Mouse (Mus musculus) neural tube, embryonic 14.5 days (tissue): ENCODE results near the gene Cul4a. TPM values are rescaled to one million over a fixed set of nuclear protein-coding genes. Genes with fewer than 3 reads are reported as not detected.

Experiments used
- ATAC-seq: fragments of 200-750 bp; cut with Nextera tagmentation; 2 replicates; pipeline ENCODE4 v1.8.0; 2017; ENCODE audit warnings: low read depth, mild to moderate bottlenecking, moderate TSS enrichment, moderate library complexity
- H3K27ac ChIP-seq: fragments of 300-500 bp; sonication (generic); 2 replicates; pipeline ENCODE4 v1.5.1; 2014; ENCODE audit warnings: low read depth, mild to moderate bottlenecking, control low read depth, low read length, moderate library complexity, mixed read lengths
- H3K27me3 ChIP-seq: fragments of 300-500 bp; sonication (generic); 2 replicates; pipeline ENCODE4 v1.6.1; 2014; ENCODE audit warnings: low read length; ENCODE audit not compliant: control insufficient read depth, insufficient read depth
- H3K36me3 ChIP-seq: fragments of 300-500 bp; sonication (generic); 2 replicates; pipeline ENCODE4 v1.6.1; 2014; ENCODE audit warnings: low read length, mixed read lengths; ENCODE audit not compliant: control insufficient read depth, insufficient read depth
- H3K4me1 ChIP-seq: fragments of 300-500 bp; sonication (generic); 2 replicates; pipeline ENCODE4 v1.6.1; 2014; ENCODE audit warnings: low read length; ENCODE audit not compliant: control insufficient read depth, insufficient read depth
- H3K4me2 ChIP-seq: fragments of 300-500 bp; sonication (generic); 2 replicates; pipeline ENCODE4 v1.6.1; 2014; ENCODE audit warnings: mild to moderate bottlenecking, low read depth, low read length, control low read depth
- H3K4me3 ChIP-seq: fragments of 300-500 bp; sonication (generic); 2 replicates; pipeline ENCODE4 v1.5.1; 2014; ENCODE audit warnings: low read depth, low read length, control low read depth, mixed read lengths
- H3K9ac ChIP-seq: fragments of 300-500 bp; sonication (generic); replicated peaks from 2 replicates; pipeline ENCODE4 v1.6.1; 2014; ENCODE audit warnings: low read depth, mild to moderate bottlenecking, control low read depth, low read length, mixed read lengths
- H3K9me3 ChIP-seq: fragments of 300-500 bp; sonication (generic); 2 replicates; pipeline ENCODE4 v1.6.1; 2016; ENCODE audit warnings: low read length; ENCODE audit not compliant: control insufficient read depth
- WGBS: fragments of 180-500 bp; shearing (Covaris S2); extraction: QIAGEN DNeasy Blood & Tissue Kit; methylation state at CpG from one replicate; pipeline ENCODE4 v1.1.7; 2014; 5-methylcytosine and 5-hydroxymethylcytosine counted together
- polyA plus RNA-seq: library from polyadenylated mRNA; unstranded; fragments of >200 nt; fragmentation: Nextera tagmentation; extraction: Ambion mirVana; gene quantifications from 2 replicates; pipeline ENCODE4 v1.2.1, GENCODE M21; 2014

Cul4a gene
- polyA plus RNA-seq, 1 experiment from 2014 or later: 70.3 TPM

DNA sequence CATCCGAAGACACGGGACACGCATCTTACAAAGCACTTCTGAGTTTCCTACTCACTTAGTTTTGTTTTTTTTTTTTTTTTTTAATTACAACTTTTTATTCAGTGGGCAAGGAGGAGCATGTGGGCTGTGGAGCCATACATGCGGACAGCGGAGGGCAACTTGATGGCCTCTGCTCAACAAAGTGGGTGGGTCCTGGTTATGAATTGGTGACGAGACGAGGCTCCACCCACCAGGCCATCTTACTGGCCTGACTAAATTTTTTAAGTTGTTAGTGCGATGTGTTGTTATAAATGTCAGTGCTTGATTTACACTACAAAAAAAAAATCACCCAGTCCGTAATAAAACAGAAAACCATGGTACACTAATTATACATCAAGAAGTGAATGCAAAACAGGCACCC, 75.0 kb downstream of the Cul4a start:
- no peaks in the 10 kb centered on the region for H3K4me1 ChIP-seq
- no peak for ATAC-seq
- H3K4me3 ChIP-seq: no peak overlapping the region
- H3K9me3 ChIP-seq: no peaks in the 10 kb centered on the region
- no peaks in the 10 kb centered on the region for H3K27me3 ChIP-seq
- no peak overlapping the region for H3K27ac ChIP-seq
- no peak overlapping the region for H3K4me2 ChIP-seq
- 85% methylated on average over 9 of the region's 9 CpGs for WGBS
- peaks cover 14% of the 10 kb centered on the region for H3K36me3 ChIP-seq
- H3K9ac ChIP-seq: no peak overlapping the region

DNA sequence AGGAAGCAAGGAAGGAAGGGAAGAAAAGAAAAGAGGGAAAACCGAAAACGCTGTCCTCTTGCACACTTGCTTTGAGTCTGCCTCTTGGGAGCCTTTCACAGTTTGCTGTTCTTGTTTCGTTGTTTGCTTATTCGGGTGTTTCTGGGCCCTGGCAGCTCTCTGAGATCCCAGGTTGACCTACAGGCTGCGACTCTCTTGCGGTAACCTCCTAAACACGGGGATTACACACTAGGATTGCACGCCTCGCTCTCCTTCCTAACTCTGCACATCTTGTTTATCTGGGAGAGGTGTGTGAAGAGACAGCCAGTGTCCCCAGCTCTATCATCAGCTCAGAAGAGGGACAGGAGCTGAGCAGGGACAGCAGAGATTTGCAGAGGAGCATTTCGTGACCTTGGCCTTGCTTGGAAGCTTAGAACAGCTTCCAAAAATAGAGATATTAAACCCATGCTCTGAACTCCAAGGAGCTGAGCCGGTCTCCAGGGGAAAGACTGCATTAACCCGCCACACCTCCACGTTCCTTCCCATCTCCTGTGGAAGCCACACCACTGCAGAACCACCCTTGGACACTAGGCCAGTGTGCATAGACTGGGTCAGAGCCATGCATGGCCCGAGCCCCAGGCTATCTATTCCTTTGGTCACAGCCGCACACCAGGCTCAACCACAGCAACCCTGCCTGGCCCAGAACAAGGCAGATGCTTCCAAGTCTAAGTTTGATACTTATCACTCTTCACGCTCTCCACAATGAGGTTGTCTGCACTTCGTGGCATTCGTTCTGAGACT, 75.7 kb downstream of the Cul4a start:
- no peak for ATAC-seq
- WGBS: 88% methylated on average over 18 of the region's 18 CpGs
- Histone ChIP-seq H3K27me3 (no peaks in the 10 kb centered on the region), H3K9me3 (no peaks in the 10 kb centered on the region), H3K9ac (no peak overlapping the region), H3K4me2 (no peak overlapping the region), H3K36me3 (peaks cover 8% of the 10 kb centered on the region), H3K27ac (no peak overlapping the region), H3K4me3 (no peak overlapping the region), H3K4me1 (no peaks in the 10 kb centered on the region)

DNA sequence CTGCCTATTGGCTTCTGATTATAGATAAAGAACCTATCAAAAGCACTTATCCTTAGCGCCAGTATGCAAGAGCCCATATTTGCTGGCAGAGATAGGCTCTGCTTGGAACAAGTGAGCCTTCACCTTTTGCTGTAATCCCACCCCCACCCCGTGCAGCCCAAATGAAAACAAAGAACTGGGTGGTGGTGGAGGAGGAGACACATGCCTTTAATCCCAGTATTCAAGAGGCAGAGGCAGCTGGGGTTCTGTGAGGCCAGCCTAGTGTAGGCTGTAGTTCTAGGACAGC, 76.2 kb downstream of the Cul4a start:
- Histone ChIP-seq H3K4me3 (no peak overlapping the region), H3K36me3 (peaks cover 3% of the 10 kb centered on the region; the same call in 1 of the 2 replicates), H3K4me1 (no peaks in the 10 kb centered on the region), H3K9ac (no peak overlapping the region), H3K27me3 (no peaks in the 10 kb centered on the region), H3K4me2 (no peak overlapping the region), H3K27ac (no peak overlapping the region), H3K9me3 (no peaks in the 10 kb centered on the region)
- WGBS: 63% methylated on average over 2 of the region's 2 CpGs
- ATAC-seq: no peak

- no peak for ATAC-seq
- Histone ChIP-seq H3K4me1 (no peaks in the 10 kb centered on the region), H3K27me3 (no peaks in the 10 kb centered on the region), H3K9ac (no peak overlapping the region), H3K36me3 (no peaks in the 10 kb centered on the region), H3K27ac (no peak overlapping the region), H3K4me3 (no peak overlapping the region), H3K4me2 (no peak overlapping the region), H3K9me3 (no peaks in the 10 kb centered on the region)
- 85% methylated on average over 8 of the region's 8 CpGs for WGBS
Measured at GRCm38 (mm10) chr8:13186819-13187218, 81.4 kb downstream of the Cul4a start.

GRCm38 (mm10) chr8:13187229-13187628, 81.8 kb downstream of the Cul4a start:
- Histone ChIP-seq H3K9ac (no peak overlapping the region), H3K27ac (no peak overlapping the region), H3K4me1 (no peaks in the 10 kb centered on the region), H3K4me3 (no peak overlapping the region), H3K36me3 (no peaks in the 10 kb centered on the region), H3K4me2 (no peak overlapping the region), H3K9me3 (no peaks in the 10 kb centered on the region), H3K27me3 (no peaks in the 10 kb centered on the region)
- 81% methylated on average over 9 of the region's 9 CpGs for WGBS
- ATAC-seq: no peak

DNA sequence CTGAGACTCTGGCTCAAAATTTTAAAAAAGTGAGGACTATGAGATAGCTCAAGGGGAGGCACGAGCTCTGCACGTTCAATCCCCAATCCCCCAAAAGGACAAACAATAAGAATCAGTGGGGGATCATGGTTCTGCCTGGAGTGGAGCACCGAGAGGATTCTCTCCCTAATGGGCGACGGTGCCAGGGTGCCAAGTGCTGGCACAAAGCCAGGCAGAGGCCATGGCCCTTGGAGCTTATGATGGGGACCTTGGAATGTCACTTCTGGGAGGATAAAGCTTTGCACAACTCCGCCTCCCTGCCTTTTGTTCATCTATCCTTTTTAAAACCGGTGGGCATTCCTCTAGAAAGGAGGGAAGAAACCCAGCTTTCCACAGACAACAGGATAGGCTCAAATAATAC, 82.2 kb downstream of the Cul4a start:
- no peak overlapping the region for H3K4me2 ChIP-seq
- H3K27ac ChIP-seq: no peak overlapping the region
- H3K27me3 ChIP-seq: no peaks in the 10 kb centered on the region
- no peak for ATAC-seq
- no peaks in the 10 kb centered on the region for H3K4me1 ChIP-seq
- no peaks in the 10 kb centered on the region for H3K9me3 ChIP-seq
- no peak overlapping the region for H3K9ac ChIP-seq
- WGBS: 68% methylated on average over 7 of the region's 7 CpGs
- H3K36me3 ChIP-seq: no peaks in the 10 kb centered on the region
- H3K4me3 ChIP-seq: no peak overlapping the region

- Histone ChIP-seq H3K4me3 (no peak overlapping the region), H3K9me3 (no peaks in the 10 kb centered on the region), H3K27me3 (no peaks in the 10 kb centered on the region), H3K36me3 (no peaks in the 10 kb centered on the region), H3K4me2 (no peak overlapping the region), H3K27ac (no peak overlapping the region), H3K4me1 (no peaks in the 10 kb centered on the region), H3K9ac (no peak overlapping the region)
- ATAC-seq: no peak
- WGBS: 92% methylated on average over 13 of the region's 13 CpGs
Measured at GRCm38 (mm10) chr8:13188052-13188555, 82.7 kb downstream of the Cul4a start.

DNA sequence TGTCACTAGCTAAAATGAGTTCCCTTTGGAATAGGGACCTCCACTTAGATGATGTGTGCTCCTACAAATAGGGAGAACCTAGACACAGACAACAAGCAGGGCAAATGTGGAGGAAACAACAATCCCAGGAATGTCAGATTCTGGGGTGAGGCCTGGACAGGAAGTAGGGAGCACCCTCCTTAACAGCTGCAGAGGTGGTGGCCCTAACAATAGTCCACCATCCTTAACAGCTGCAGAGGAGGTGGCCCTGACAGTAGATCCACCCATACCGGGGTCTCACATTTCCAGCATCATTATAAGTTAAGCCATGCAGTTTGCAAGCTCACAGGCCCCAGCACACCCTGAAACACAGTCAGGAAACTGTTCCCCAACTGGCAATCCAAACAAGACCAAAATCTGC, 83.4 kb downstream of the Cul4a start:
- no peak for ATAC-seq
- Histone ChIP-seq H3K9me3 (no peaks in the 10 kb centered on the region), H3K36me3 (no peaks in the 10 kb centered on the region), H3K4me3 (no peak overlapping the region), H3K27ac (no peak overlapping the region), H3K4me2 (no peak overlapping the region), H3K9ac (no peak overlapping the region), H3K27me3 (no peaks in the 10 kb centered on the region), H3K4me1 (no peaks in the 10 kb centered on the region)
- 88% methylated on average over 1 of the region's 1 CpGs for WGBS

GRCm38 (mm10) chr8:13190235-13190634, 84.8 kb downstream of the Cul4a start:
- H3K4me2 ChIP-seq: no peak overlapping the region
- no peaks in the 10 kb centered on the region for H3K27me3 ChIP-seq
- H3K9ac ChIP-seq: no peak overlapping the region
- no peak for ATAC-seq
- H3K4me3 ChIP-seq: no peak overlapping the region
- H3K9me3 ChIP-seq: no peaks in the 10 kb centered on the region
- 88% methylated on average over 8 of the region's 8 CpGs for WGBS
- no peaks in the 10 kb centered on the region for H3K4me1 ChIP-seq
- no peak overlapping the region for H3K27ac ChIP-seq
- H3K36me3 ChIP-seq: no peaks in the 10 kb centered on the region
